Comparison of ENCODE assay signal across 14 mouse cellular contexts in the genomic region with DNA sequence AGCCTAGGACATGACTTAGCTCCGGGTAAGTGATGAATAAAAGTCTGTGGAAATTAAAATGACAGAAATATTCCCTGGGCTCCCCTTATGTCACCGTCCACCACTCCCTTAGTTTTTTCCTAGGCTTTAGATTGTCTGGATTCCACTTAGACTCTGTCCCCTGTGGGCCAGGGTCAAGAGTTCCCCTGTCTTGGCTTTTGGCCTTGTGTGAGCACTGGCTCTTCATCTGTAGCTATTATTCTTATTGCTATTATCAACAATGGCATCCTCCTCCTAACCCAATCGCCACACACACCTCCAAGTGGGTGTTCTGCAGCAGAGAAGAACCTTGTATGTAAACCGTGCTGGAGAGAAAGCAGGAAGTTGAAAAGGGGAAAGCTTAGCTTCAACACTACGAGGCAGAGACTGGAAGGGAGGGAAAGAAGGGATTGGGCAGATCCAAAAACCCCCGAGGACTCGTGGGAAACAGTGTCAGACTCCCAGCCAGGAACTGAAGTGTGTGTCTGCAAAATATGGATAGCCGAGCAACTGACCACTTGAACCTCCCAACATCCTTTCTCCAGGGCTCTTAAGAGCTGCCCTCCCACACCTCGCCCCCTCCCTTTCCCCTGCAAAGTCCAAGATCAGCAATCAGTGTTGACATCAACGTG. TPM values are rescaled to one million over a fixed set of nuclear protein-coding genes. Genes with fewer than 3 reads are reported as not detected.
DNase-seq lines count a peak whose midpoint lies in the region; ATAC-seq and TF ChIP-seq lines count a peak whose summit lies in the region.
"Had no signal": no experiment of that assay in that cellular context is flagged by ENCODE, and none has a peak within 500 bp of the region (broad histone marks: within the 10 kb centered on the region; RNA-seq: fewer than 3 reads in every experiment).

No protein-coding gene starts in this region.

- intact Hi-C loops in gastrocnemius, adult 2 months (cut with DNase I) = no loop called here

- no peak overlapping the region for H3K9ac ChIP-seq in kidney, embryonic 14.5 days (ENCODE audit: low read depth, low read length)
- H3K9ac ChIP-seq in heart, postnatal 0 days (replicated peaks; ENCODE audit: low read depth, low read length) = no peak overlapping the region
- H3K9ac ChIP-seq: hindbrain, embryonic 15.5 days had no signal

- DNase-seq in kidney, adult 2 months = no peak
- DNase-seq in NIH3T3 (ENCODE audit: low read depth) = peak; percentile 34
- peak; percentile 50 for DNase-seq in gastrocnemius, adult 2 months
- peak; percentile 46 for DNase-seq in heart, postnatal 0 days (ENCODE audit: low spot score)
- DNase-seq in layer of hippocampus, postnatal 25 days (ENCODE audit: extremely low spot score in 1 of 2, low spot score in 1 of 2) = no peak
- no peak for DNase-seq in spleen, postnatal 4 days (ENCODE audit: low spot score in 2 of 2)
- DNase-seq: adrenal gland, postnatal 14 days; cerebellum, adult 8-10 months; layer of hippocampus, adult 9-11 months had no signal

- WGBS in kidney, embryonic 14.5 days = 29% methylated on average over 10 of the region's 10 CpGs
- 40% methylated on average over 10 of the region's 10 CpGs for WGBS in kidney, adult 2 months
- 27% methylated on average over 10 of the region's 10 CpGs for WGBS in heart, postnatal 0 days

- H3K4me1 ChIP-seq in kidney, embryonic 14.5 days (ENCODE audit: control insufficient read depth, insufficient read depth, low read length) = peaks cover 2% of the 10 kb centered on the region; the same call in 1 of the 2 replicates
- no peaks in the 10 kb centered on the region for H3K4me1 ChIP-seq in kidney, adult 2 months (ENCODE audit: control insufficient read depth, insufficient read depth, low read length)
- 0 out of 2 replicates have a peak, but pooled peaks cover 3% of the 10 kb centered on the region for H3K4me1 ChIP-seq in heart, postnatal 0 days (ENCODE audit: control insufficient read depth, insufficient read depth)
- H3K4me1 ChIP-seq: hindbrain, embryonic 15.5 days had no signal

- TF ChIP-seq POLR2A in kidney, adult 2 months (IDR thresholded peaks at IDR 0.05; ENCODE audit: low read depth, low read length) = no peak

- TF ChIP-seq EP300 in heart, postnatal 0 days (IDR thresholded peaks at IDR 0.05; ENCODE audit: low read depth) = no peak

- H3K27me3 ChIP-seq in kidney, embryonic 14.5 days (ENCODE audit: control insufficient read depth, insufficient read depth, low read length) = no peaks in the 10 kb centered on the region
- H3K27me3 ChIP-seq in kidney, adult 2 months (replicated peaks; ENCODE audit: control insufficient read depth, insufficient read depth, low read length) = no peaks in the 10 kb centered on the region; the same call in 1 of the 2 replicates
- H3K27me3 ChIP-seq in heart, postnatal 0 days (ENCODE audit: control insufficient read depth, insufficient read depth, low read length) = no peaks in the 10 kb centered on the region
- H3K27me3 ChIP-seq: hindbrain, embryonic 15.5 days; Patski had no signal

- no peak overlapping the region for H3K4me3 ChIP-seq in kidney, embryonic 14.5 days (ENCODE audit: low read length)
- no peak overlapping the region for H3K4me3 ChIP-seq in kidney, adult 2 months (ENCODE audit: insufficient read depth, low read depth, low read length)
- peak overlapping the region; percentile 17; the same call in 1 of the 2 replicates for H3K4me3 ChIP-seq in gastrocnemius, adult 2 months
- no peak overlapping the region for H3K4me3 ChIP-seq in heart, postnatal 0 days (ENCODE audit: low read depth, low read length)
- H3K4me3 ChIP-seq: hindbrain, embryonic 15.5 days had no signal

- ATAC-seq in kidney, embryonic 14.5 days (ENCODE audit: low FRiP score, low TSS enrichment) = peak; percentile 37; the same call in 1 of the 2 replicates
- peak; percentile 55; the same call in 1 of the 2 replicates for ATAC-seq in heart, postnatal 0 days (ENCODE audit: insufficient read depth, low read depth)
- ATAC-seq: CD4-positive, CD25-positive, alpha-beta regulatory T cell, adult 4 months; Patski had no signal

- TF ChIP-seq CTCF in kidney, adult 2 months (conservative IDR thresholded peaks at IDR 0.05; ENCODE audit: insufficient read depth, insufficient read length, low read depth, low read length) = no peak
- TF ChIP-seq CTCF in gastrocnemius, adult 2 months (IDR thresholded peaks at IDR 0.05) = no peak
- TF ChIP-seq CTCF in heart, postnatal 0 days (IDR thresholded peaks at IDR 0.05; ENCODE audit: low read depth) = no peak

- no peaks in the 10 kb centered on the region for H3K9me3 ChIP-seq in kidney, embryonic 14.5 days (ENCODE audit: control insufficient read depth, low read length)
- H3K9me3 ChIP-seq in heart, postnatal 0 days (replicated peaks; ENCODE audit: control insufficient read depth, low read length) = no peaks in the 10 kb centered on the region
- H3K9me3 ChIP-seq: hindbrain, embryonic 15.5 days had no signal

- H3K27ac ChIP-seq in kidney, embryonic 14.5 days (ENCODE audit: low read depth, low read length) = no peak overlapping the region
- no peak overlapping the region for H3K27ac ChIP-seq in kidney, adult 2 months (ENCODE audit: insufficient read depth, low read depth, low read length)
- peak overlapping the region; percentile 68 for H3K27ac ChIP-seq in gastrocnemius, adult 2 months
- H3K27ac ChIP-seq in heart, postnatal 0 days (ENCODE audit: low read depth) = peak overlapping the region; percentile 36; the same call in 1 of the 2 replicates
- H3K27ac ChIP-seq: hindbrain, embryonic 15.5 days had no signal

- H3K4me2 ChIP-seq in kidney, embryonic 14.5 days (replicated peaks; ENCODE audit: low read depth, low read length) = no peak overlapping the region
- no peak overlapping the region for H3K4me2 ChIP-seq in heart, postnatal 0 days (ENCODE audit: low read depth, low read length)
- H3K4me2 ChIP-seq: hindbrain, embryonic 15.5 days had no signal

- no peaks in the 10 kb centered on the region for H3K36me3 ChIP-seq in kidney, embryonic 14.5 days (ENCODE audit: control insufficient read depth, insufficient read depth, low read length)
- H3K36me3 ChIP-seq in kidney, adult 2 months (ENCODE audit: control insufficient read depth, insufficient read depth, low read length) = no peaks in the 10 kb centered on the region
- no peaks in the 10 kb centered on the region for H3K36me3 ChIP-seq in heart, postnatal 0 days (replicated peaks; ENCODE audit: control insufficient read depth, insufficient read depth, low read length)
- H3K36me3 ChIP-seq: hindbrain, embryonic 15.5 days had no signal

RNA-seq across cellular contexts. Expression of gene Six1, which starts 41.4 kb away (rescaled TPM):
- 0.12 and 0.16 TPM in 2 replicates for polyA plus RNA-seq in kidney, embryonic 14.5 days (2014; fragmentation: Nextera tagmentation; extraction: Ambion mirVana)
- polyA plus RNA-seq in kidney, adult 2 months (2012; rRNA removed) = 0.35 and 0.53 TPM in 2 replicates
- total RNA-seq in gastrocnemius, adult 2 months (2021) = 10 to 100 TPM; 59.8 to 68.4 TPM
- 0.15 TPM in 1 of 2 replicates, not detected in the other for total RNA-seq in heart, postnatal 0 days (2014; rRNA removed; ENCODE audit: low replicate concordance)
- polyA plus RNA-seq in heart, postnatal 0 days (2015; fragmentation: Nextera tagmentation; extraction: Ambion mirVana) = 0.18 and 0.38 TPM in 2 replicates
- total RNA-seq in layer of hippocampus, postnatal 25 days (2021) = not detected
- total RNA-seq: monocyte, adult 5-6 weeks had no signal
- polyA plus RNA-seq: CD4-positive, CD25-positive, alpha-beta regulatory T cell, adult 4 months had no signal

Comparison
In these comparisons a context has a peak if more than half of its experiments do, and no peak if none do; other contexts are left out.
1. H3K27ac ChIP-seq: peak in gastrocnemius, adult 2 months (single experiment) and heart, postnatal 0 days (single experiment); none in kidney, embryonic 14.5 days (single experiment) and kidney, adult 2 months (single experiment).
2. DNase-seq: peak in NIH3T3 (single experiment), gastrocnemius, adult 2 months (single experiment) and heart, postnatal 0 days (single experiment); none in kidney, adult 2 months (single experiment), layer of hippocampus, postnatal 25 days (0 of 2) and spleen, postnatal 4 days (0 of 2).
3. RNA of gene Six1, which starts 41.4 kb away (total RNA-seq): 59.8 to 68.4 TPM in gastrocnemius, adult 2 months; not detected in layer of hippocampus, postnatal 25 days and 0.15 TPM in heart, postnatal 0 days; every median in the first group is over 10 times any median in the second.